Mouse (Mus musculus) effector memory CD4-positive, alpha-beta T cell, adult 5 months (primary cell): Measurements from ENCODE around the gene D13Ertd608e. TPM values are rescaled to one million over a fixed set of nuclear protein-coding genes. Genes with fewer than 3 reads are reported as not detected.

Experiments
- polyA plus RNA-seq: library from polyadenylated mRNA; unstranded; fragments of 100-300 nt; shearing (Covaris generic); gene quantifications from one replicate; pipeline ENCODE4 v1.2.1, GENCODE M21; 2017

D13Ertd608e gene
- polyA plus RNA-seq = not detected

DNA sequence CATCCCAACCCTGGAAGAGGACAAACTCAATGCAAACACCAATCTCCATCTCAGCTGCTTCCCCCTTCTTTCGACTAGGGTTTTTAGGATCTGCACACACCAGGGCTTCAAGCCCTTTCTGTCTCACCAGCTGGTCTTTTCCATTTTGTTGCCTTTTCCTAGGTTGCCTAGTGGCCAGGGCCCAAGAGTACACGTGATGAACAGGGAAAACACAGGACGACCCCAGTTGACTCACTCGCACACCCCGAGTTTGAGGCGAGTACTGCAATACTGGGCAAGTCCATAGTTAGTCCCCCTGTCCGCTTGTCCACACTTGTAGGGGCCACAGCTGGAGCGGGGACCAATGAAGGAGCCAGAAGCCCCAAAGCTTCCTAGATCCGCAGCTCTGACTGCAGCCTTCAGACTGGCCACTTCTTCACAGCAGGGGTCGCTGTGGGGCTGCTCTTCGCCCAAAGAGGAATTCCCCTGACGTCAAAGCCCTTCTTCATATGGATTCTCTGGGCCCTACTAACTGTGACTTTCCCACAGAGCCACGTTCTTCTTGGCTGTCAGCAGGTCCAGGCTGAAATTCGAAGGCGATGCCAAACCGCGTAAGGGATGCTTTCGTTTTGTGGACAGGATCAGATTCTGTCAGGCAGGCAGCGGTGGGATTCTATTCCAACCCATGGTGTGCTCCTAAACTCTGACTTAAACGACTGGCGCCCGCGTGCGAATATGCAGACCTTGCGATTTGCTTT is at the start of gene D13Ertd608e:
TSS of gene D13Ertd608e (plus strand) at position 687 of the 737 bp plus-strand sequence.

DNA sequence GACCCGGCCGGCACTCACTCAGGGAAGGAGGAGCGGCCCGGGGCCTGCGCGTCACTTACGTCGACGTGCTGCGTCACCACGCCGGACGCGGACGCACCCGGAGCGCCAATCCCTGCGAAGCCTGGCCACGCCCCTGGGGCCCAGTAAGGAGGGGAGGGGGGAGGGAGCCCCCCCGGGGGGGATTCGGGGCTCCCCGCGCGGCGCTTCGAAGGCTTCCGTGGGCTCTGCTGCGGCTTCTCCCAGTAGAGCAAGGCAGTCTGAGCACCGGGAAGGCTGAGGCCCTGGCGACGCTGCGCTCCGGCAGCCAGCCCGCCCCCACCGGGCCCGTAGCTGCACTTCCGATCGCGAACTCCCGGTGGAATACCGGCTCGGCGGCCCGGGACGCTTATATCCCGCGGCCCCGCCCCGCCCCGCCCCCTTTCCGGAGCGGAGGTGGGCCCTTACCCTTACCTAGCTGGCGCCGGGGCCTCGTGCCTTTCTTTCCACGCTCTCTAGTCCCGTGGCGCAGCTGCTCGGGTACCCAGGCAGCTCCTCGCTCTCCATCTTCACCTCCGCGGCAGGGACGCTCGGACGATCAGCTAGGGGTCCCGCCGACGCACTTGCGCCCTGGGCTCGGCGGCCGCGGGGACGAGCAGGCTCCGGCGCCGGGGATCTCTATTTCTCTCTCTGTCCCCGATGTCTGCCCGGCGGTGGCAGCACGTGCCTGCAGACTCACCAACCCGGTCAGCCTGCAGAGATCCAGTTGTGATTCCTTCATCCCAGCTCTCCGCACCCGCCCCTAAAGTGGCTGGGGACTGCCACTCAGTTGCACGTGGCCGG is 44.8 kb upstream of the D13Ertd608e start, which contains the start of gene Zfp131:
TSS of gene Zfp131 (minus strand) at position 129 of the 819 bp plus-strand sequence.

DNA sequence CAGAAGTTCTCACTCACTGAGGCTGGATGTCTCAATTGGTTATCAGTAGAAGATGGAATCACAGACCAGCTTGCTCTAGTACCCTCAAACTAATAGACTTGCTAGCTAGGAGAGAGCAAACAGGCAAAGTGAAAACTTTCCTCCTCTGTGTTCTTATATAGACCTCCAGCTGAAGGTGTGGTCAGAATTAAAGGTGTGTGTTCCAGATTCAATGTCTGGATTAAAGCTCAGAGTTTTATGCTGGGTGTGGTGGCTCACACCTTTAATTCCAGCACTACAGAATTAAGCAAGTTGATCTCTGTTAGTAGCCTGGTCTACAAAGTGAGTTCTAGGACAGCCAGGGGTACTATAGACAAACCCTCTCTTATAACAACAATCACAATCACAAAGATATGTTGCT is 5.7 kb upstream of the D13Ertd608e start, which contains the start of gene AF067063:
TSS of gene AF067063 (minus strand) at position 101 of the 400 bp plus-strand sequence.

DNA sequence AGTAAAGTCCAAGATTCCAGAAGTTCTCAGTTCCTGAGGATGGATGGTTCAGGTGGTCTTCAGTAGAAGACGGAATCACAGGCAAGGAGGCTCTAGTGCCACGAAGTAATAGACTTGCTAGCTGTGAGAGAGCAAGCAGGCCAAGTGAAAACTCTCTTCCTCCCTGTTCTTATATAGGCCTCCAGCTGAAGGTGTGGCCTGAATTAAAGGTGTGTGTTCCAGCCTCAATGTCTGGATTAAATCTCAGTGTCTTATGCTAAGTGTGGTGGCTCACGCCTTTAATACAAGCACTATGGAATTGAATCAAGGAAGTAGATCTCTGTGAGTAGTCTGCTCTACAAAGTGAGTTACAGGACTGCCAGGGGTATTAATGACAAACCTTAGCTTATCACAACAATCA is 58.9 kb downstream of the D13Ertd608e start, which contains the start of gene Tcstv1:
TSS of gene Tcstv1 (minus strand) at position 101 of the 400 bp plus-strand sequence.

Other genes with a start within 250 kb of the D13Ertd608e start
- gene Ccl28, start 212.2 kb upstream of the D13Ertd608e start, polyA plus RNA-seq = not detected
- 86.2 TPM for gene Hmgcs1, start 145.6 kb upstream of the D13Ertd608e start, polyA plus RNA-seq
- 0.07 TPM for gene Nim1k, start 80.1 kb upstream of the D13Ertd608e start, polyA plus RNA-seq
- 64.9 TPM for gene Zfp131, start 45.1 kb upstream of the D13Ertd608e start, polyA plus RNA-seq
- not detected for gene AF067063, start 5.8 kb upstream of the D13Ertd608e start, polyA plus RNA-seq
- gene Tcstv1, start 58.8 kb downstream of the D13Ertd608e start, polyA plus RNA-seq = not detected
- gene Gm21761, start 93.3 kb downstream of the D13Ertd608e start, polyA plus RNA-seq = not detected
- gene B020031M17Rik, start 114.8 kb downstream of the D13Ertd608e start, polyA plus RNA-seq = not detected
- not detected for gene Gm36079, start 191.0 kb downstream of the D13Ertd608e start, polyA plus RNA-seq
- gene Gm21188, start 216.2 kb downstream of the D13Ertd608e start, polyA plus RNA-seq = 0.36 TPM